Mouse (Mus musculus) lung, embryonic 15.5 days (tissue): ENCODE measurements around the gene Rdm1. TPM values are rescaled to one million over a fixed set of nuclear protein-coding genes. Genes with fewer than 3 reads are reported as not detected.
A peak's percentile ranks its signal among the peaks of the same experiment; 100 is the strongest.
"Not testable (repeated sequence)": the region's sequence is repeated elsewhere in the genome, so short reads cannot be mapped to it uniquely, and the experiment has no call there.

Experiments used
- ATAC-seq: fragments of 200-750 bp; cut with Nextera tagmentation; 2 replicates; pipeline ENCODE4 v1.8.0; 2017; ENCODE audit warnings: moderate number of reproducible peaks, borderline replicate concordance; ENCODE audit not compliant: low FRiP score, low TSS enrichment; ENCODE audit errors: extremely low read depth
- H3K27ac ChIP-seq: fragments of 300-500 bp; sonication (generic); 2 replicates; pipeline ENCODE4 v1.5.1; 2015; ENCODE audit warnings: moderate library complexity, mild to moderate bottlenecking, inconsistent platforms
- H3K27me3 ChIP-seq: fragments of 300-500 bp; sonication (generic); 2 replicates; pipeline ENCODE4 v1.6.1; 2015; ENCODE audit warnings: inconsistent platforms
- H3K36me3 ChIP-seq: fragments of 300-500 bp; sonication (generic); 2 replicates; pipeline ENCODE4 v1.6.1; 2015; ENCODE audit warnings: inconsistent platforms
- H3K4me1 ChIP-seq: fragments of 300-500 bp; sonication (generic); 2 replicates; pipeline ENCODE4 v1.6.1; 2015; ENCODE audit warnings: inconsistent platforms
- H3K4me2 ChIP-seq: fragments of 300-500 bp; sonication (generic); 2 replicates; pipeline ENCODE4 v1.6.1; 2015; ENCODE audit warnings: inconsistent platforms, mild to moderate bottlenecking, moderate library complexity
- H3K4me3 ChIP-seq: fragments of 300-500 bp; sonication (generic); 2 replicates; pipeline ENCODE4 v1.5.1; 2015; ENCODE audit warnings: mild to moderate bottlenecking, inconsistent platforms
- H3K9ac ChIP-seq: fragments of 300-500 bp; sonication (generic); 2 replicates; pipeline ENCODE4 v1.6.1; 2015; ENCODE audit warnings: inconsistent platforms
- H3K9me3 ChIP-seq: fragments of 300-500 bp; sonication (generic); 2 replicates; pipeline ENCODE4 v1.6.1; 2016; ENCODE audit warnings: inconsistent platforms
- WGBS: fragments of 180-500 bp; shearing (Covaris S2); methylation state at CpG from one replicate; pipeline ENCODE4 v1.1.7; 2015; 5-methylcytosine and 5-hydroxymethylcytosine counted together
- polyA plus RNA-seq: library from polyadenylated mRNA; unstranded; fragments of >200 nt; fragmentation: Nextera tagmentation; extraction: Ambion mirVana; gene quantifications from 2 replicates; pipeline ENCODE4 v1.2.1, GENCODE M21; 2015

Rdm1 gene
- polyA plus RNA-seq, 1 experiment from 2014 or later, result 49.8 TPM

DNA sequence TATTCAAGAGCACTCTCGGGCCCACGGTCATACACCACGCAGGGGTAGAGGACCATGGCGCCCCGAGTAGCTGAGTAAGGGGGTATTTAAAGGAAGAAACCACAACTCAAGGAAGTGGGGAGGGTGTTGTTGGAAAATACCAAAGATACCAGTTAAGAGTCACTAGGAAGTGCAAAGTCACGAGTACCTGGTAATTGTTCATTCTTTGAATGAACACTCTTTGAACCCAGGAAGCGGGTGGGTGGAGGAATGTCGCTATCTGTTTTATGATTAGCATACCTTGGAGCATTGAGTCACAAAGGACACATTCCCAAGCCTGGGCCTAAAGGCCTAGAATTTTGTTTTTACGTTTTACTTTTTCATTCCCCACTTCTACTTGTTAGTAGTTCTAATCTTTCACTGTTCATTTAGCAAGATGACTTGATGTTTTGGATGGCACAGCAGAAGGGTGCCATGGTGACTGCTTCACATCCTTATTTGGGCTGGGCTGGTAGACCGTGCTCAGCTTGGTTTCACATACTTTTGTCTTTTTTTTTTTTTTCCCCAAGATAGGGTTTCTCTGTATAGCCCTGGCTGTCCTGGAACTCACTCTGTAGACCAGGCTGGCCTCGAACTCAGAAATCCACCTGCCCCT lies 6.9 kb upstream of the Rdm1 start:
- H3K4me3 ChIP-seq, H3K27ac ChIP-seq, H3K36me3 ChIP-seq, H3K9me3 ChIP-seq, H3K27me3 ChIP-seq, H3K4me2 ChIP-seq, ATAC-seq, H3K9ac ChIP-seq: not testable (repeated sequence)
- WGBS, result 78% methylated on average over 11 of the region's 11 CpGs
- H3K4me1 ChIP-seq, result peaks cover 15% of the 10 kb centered on the region

DNA sequence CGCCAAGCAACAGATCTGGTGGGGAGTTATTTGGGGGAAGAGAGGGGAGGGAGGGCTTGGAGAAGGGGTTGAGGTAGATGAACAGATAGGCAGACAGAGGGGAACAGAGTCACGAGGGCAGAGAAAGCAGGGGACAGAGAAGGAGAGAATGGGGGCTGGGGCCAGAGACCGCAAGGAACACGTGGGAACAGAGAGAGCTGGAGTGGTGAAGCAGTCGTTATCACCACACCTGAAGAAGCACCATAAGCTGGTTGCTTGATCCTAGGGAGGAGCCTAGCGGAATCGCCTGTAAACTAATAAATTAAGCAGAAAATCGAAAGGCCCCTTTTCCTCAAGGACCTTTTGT lies 373 bp upstream of the Rdm1 start:
- 2% methylated on average over 8 of the region's 8 CpGs for WGBS
- Histone ChIP-seq H3K9ac (peak overlapping the region; percentile 61), H3K4me3 (peak overlapping the region; percentile 50), H3K9me3 (no peaks in the 10 kb centered on the region), H3K4me1 (peaks cover 14% of the 10 kb centered on the region), H3K27ac (peak overlapping the region; percentile 100), H3K36me3 (no peaks in the 10 kb centered on the region), H3K4me2 (peak overlapping the region; percentile 87), H3K27me3 (no peaks in the 10 kb centered on the region)
- ATAC-seq, result no peak

DNA sequence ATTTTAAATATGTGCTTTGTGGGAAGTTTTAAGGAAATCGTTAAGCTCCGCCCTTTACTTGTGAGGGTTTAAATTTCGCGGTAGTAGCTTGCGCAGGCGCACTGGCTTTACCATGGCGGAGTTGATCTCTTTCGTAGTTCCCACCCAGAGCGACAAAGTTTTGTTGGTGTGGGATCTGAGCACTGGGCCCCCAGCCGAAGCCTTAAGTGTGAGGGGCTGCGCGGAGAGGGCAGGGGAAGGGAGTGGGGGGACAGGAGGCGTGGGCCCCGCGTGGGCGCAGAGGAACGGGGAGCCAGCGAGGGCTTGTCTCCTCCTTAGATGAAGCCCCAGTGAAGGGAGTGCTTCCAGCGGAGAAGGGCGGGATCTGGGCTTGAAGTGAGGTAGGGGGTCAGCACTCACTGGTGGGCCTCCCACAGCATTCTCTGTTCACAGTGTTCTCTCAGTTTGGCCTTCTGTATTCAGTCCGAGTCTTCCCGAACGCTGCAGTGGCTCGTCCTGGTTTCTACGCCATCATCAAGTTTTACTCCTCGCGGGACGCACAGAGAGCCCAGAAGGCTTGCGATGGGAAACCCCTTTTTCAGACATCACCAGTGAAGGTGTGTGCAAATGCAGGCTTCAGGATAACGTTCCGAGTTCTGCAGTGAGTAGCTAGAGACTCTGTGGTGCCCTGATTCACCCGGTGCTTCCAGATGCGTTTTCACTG lies 1.0 kb downstream of the Rdm1 start:
- H3K9me3 ChIP-seq, result no peaks in the 10 kb centered on the region
- WGBS, result under 1% methylated on average over 33 of the region's 33 CpGs
- peaks cover 2% of the 10 kb centered on the region; the same call in 1 of the 2 replicates for H3K36me3 ChIP-seq
- H3K4me3 ChIP-seq, result peak overlapping the region; percentile 56
- peak overlapping the region; percentile 71 for H3K9ac ChIP-seq
- peaks cover 14% of the 10 kb centered on the region for H3K4me1 ChIP-seq
- H3K27ac ChIP-seq, result peak overlapping the region; percentile 100
- peak; percentile 63 for ATAC-seq
- H3K4me2 ChIP-seq, result peak overlapping the region; percentile 87
- H3K27me3 ChIP-seq, result no peaks in the 10 kb centered on the region

DNA sequence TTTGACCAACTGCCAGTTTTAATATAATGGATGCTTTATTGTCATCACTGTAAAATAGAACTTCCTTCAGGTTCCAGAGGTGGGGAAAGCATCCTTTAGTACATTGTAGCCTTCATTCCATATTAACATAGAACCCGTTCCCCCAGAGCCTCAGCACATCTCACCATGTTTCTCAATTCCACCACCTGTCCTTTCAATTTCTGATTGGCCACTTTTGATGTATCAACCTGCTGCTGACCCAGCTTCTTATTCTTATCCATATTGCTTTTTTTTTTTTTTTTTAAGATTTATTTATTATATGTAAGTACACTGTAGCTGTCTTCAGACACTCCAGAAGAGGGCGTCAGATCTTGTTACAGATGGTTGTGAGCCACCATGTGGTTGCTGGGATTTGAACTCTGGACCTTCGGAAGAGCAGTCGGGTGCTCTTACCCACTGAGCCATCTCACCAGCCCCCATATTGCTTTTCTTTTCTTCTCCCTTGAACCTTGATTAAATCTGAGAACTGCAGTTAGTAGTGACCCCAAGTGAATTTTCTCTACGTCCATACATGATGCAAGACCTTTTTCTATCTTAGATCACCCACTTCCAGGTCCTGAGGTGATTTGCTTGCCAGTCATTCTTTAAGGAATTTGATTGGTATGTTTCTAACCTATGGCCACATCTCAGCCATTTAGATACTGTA lies 1.9 kb downstream of the Rdm1 start:
- WGBS, result 58% methylated on average over 4 of the region's 5 CpGs
- not testable (repeated sequence) for H3K27me3 ChIP-seq, H3K36me3 ChIP-seq, H3K9me3 ChIP-seq, ATAC-seq
- peak overlapping the region; percentile 87 for H3K4me2 ChIP-seq
- H3K27ac ChIP-seq, result 0 out of 2 replicates have a peak overlapping the region, but pooled peaks have one; percentile 24
- peak overlapping the region; percentile 71; the same call in 1 of the 2 replicates for H3K9ac ChIP-seq
- peaks cover 14% of the 10 kb centered on the region for H3K4me1 ChIP-seq
- peak overlapping the region; percentile 56 for H3K4me3 ChIP-seq

DNA sequence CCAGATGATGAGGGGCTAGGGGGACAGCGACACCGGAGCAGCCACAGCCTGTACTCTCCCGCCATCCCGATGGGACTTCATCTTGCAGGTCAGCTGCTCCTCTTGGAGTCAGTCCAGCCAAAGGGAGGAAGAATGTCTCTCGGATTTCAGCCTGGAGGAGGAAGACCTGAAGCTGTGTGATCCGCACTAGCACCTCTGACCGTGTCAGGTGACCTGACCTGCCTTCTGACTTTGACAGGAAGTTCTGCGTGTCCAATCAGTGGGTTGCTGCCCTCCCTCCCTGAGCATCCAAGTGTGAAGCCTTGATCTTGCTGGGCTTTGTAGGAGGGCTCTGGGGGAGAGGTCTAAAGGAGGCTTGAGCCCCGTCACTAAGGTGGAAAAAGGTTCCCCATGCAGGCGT lies 8.7 kb downstream of the Rdm1 start:
- no peak overlapping the region for H3K9ac ChIP-seq
- H3K9me3 ChIP-seq, result no peaks in the 10 kb centered on the region
- H3K27ac ChIP-seq, result no peak overlapping the region
- peaks cover 9% of the 10 kb centered on the region; the same call in 1 of the 2 replicates for H3K36me3 ChIP-seq
- ATAC-seq, result no peak
- H3K4me3 ChIP-seq, result no peak overlapping the region
- H3K4me2 ChIP-seq, result no peak overlapping the region
- 69% methylated on average over 10 of the region's 10 CpGs for WGBS
- H3K27me3 ChIP-seq, result no peaks in the 10 kb centered on the region
- no peaks in the 10 kb centered on the region for H3K4me1 ChIP-seq

DNA sequence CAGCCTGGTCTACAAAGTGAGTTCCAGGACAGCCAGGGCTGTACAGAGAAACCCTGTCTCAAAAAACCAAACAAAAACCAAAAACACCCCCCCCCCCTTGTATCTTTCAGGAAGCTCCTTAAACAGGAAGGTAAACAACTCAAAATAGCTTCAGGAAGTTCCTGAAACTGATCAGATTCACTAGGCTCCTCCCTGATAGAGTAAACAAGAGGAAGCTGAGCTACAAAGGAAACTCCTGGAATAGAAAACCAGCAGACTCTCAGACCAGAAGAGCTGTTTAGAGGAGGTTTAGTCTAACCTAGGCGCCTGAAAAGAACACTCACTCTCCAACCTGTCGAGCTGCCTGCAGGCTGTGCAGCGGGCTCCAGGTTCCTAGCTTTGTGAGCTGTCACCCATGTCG lies 12.8 kb downstream of the Rdm1 start:
- no peak overlapping the region for H3K27ac ChIP-seq
- WGBS, result 91% methylated on average over 4 of the region's 4 CpGs
- H3K9ac ChIP-seq, result no peak overlapping the region
- H3K9me3 ChIP-seq, result no peaks in the 10 kb centered on the region
- H3K4me2 ChIP-seq, result no peak overlapping the region
- H3K4me3 ChIP-seq, result no peak overlapping the region
- ATAC-seq, result no peak
- H3K4me1 ChIP-seq, result peaks cover 15% of the 10 kb centered on the region
- no peaks in the 10 kb centered on the region for H3K27me3 ChIP-seq
- 0 out of 2 replicates have a peak, but pooled peaks cover 2% of the 10 kb centered on the region for H3K36me3 ChIP-seq

DNA sequence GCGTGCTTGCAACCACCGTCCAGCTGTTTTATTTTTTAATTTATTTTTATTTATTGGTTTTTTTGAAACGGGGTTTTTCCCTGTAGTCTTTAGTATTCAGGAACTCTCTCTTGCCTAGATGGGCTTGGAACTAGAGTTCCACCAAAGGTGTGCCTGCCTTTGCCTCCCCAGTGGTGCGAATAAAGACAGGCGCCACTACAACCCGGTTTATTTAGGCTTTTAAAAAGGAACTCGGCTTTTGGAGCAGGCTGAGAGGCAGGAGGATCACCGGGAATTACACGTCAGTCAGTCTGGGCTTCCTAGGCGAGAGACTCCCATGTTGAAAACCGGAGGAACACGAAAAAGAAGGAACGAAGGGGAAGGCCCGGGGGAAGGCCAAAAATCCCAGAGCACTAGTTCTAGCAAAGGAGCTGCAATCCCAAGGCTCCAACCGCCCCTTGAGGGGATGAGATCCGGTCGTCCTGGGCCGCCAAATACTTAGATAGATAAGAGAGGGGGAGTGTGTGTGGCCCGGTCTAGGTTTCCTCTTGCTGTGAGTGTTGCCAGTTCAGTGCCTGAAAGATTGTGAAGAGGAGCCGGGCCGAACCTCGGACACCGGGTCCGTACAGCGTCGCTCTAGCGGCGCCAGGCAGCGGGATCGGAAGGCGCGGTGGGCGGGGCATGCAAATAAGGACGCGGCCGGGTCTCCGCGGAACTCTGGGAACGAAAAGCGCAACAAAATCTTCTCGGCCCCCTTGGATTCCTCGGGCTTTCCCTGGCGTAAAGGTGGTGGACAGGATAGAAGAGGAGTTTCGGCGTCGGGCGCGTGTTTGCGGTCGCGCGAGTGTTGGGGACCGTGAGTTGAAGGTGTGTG lies 14.1 kb downstream of the Rdm1 start:
- peak overlapping the region; percentile 44 for H3K9ac ChIP-seq
- H3K4me1 ChIP-seq, result peaks cover 15% of the 10 kb centered on the region
- not testable (repeated sequence) for H3K36me3 ChIP-seq, H3K27me3 ChIP-seq, H3K9me3 ChIP-seq
- ATAC-seq, result peak; percentile 70
- peak overlapping the region; percentile 59 for H3K4me2 ChIP-seq
- peak overlapping the region; percentile 42 for H3K4me3 ChIP-seq
- peak overlapping the region; percentile 84 for H3K27ac ChIP-seq
- 4% methylated on average over 52 of the region's 53 CpGs for WGBS

DNA sequence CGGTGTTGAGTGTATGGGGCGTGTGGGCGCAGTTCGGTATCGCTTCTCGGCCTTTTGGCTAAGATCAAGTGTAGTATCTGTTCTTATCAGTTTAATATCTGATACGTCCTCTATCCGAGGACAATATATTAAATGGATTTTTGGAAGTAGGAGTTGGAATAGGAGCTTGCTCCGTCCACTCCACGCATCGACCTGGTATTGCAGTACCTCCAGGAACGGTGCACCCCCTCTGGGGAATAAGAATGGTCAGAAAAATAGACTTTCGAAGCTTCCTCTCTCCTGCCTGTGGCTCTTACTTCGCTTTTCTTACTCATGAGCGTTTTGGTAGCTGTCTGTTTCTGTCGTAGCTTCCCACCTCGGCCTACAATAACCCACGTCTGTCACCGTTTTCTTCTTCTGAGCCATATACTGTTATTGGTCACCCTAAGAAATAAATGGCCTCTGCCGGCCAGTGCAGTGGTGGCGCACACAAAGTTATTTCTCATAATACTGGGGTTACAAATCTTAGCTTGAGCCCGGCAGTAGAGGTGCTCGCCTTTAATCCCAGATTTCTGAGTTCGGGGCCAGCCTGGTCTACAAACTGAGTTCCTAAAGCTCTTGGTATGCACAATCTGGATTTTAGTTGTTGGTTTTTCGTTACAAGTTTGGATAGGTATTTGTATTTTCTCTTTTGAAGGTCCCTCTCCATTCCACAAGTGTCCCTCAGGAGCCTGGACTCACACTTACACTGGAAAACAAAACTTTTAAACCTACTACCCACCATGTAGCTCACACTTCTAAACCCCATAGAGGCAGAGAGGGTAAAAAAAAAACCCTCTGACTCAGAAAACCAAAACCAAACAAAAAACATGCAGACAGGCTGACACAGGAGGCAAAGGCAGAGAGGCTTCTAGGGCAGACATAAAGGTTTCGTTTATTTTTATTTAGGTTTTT lies 15.0 kb downstream of the Rdm1 start:
- H3K36me3 ChIP-seq, H3K27me3 ChIP-seq, H3K9ac ChIP-seq, H3K9me3 ChIP-seq: not testable (repeated sequence)
- peak overlapping the region; percentile 59; the same call in 1 of the 2 replicates for H3K4me2 ChIP-seq
- peak overlapping the region; percentile 84 for H3K27ac ChIP-seq
- H3K4me3 ChIP-seq, result peak overlapping the region; percentile 42; the same call in 1 of the 2 replicates
- peak; percentile 87 for ATAC-seq
- 5% methylated on average over 13 of the region's 26 CpGs for WGBS
- peaks cover 20% of the 10 kb centered on the region for H3K4me1 ChIP-seq

DNA sequence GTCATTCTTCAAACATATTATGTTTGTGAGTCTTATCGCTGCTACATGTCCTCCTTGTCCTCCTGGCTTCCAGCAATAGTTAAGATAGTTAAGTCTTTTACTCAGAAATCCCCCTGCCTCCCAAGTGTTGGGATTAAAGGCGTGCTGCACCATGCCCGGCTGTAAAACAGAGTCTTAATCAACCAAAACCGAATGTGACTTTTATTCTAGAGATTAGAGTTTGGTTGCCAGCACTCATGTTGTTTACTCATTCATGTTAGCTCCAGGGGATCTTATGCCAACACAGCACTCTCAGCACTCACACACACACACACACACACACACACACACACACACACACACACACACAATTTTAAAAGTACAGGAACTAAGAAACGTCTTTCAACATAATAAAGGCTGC lies 15.9 kb downstream of the Rdm1 start:
- no peak for ATAC-seq

DNA sequence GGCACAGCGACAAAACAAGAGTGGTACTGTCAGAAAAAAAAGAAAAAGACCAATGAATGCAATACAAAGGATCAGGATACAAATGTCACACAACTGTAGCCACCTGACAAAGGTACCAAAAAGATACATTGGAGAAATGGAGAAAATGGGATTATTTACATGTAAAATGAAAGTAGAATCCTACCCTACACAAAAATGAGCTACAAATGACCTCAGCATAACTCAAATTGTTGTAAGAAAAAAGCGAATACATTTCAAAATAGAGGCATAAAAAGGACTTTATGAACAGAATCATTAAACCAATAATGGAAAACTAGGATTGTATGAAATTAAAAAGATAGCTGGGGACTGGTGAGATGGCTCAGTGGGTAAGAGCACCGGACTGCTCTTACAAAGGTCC lies 17.6 kb downstream of the Rdm1 start:
- H3K27me3 ChIP-seq, result no peaks in the 10 kb centered on the region
- H3K9ac ChIP-seq, result no peak overlapping the region
- 53% methylated on average over 3 of the region's 3 CpGs for WGBS
- no peaks in the 10 kb centered on the region for H3K36me3 ChIP-seq
- H3K4me3 ChIP-seq, result no peak overlapping the region
- peaks cover 20% of the 10 kb centered on the region for H3K4me1 ChIP-seq
- H3K9me3 ChIP-seq, result no peaks in the 10 kb centered on the region
- H3K4me2 ChIP-seq, result no peak overlapping the region
- H3K27ac ChIP-seq, result no peak overlapping the region
- ATAC-seq, result no peak

More for the DNA sequence above, 15.9 kb downstream of the Rdm1 start:
- no peaks in the 10 kb centered on the region for H3K9me3 ChIP-seq
- peaks cover 20% of the 10 kb centered on the region for H3K4me1 ChIP-seq
- H3K4me2 ChIP-seq, result no peak overlapping the region
- WGBS, result 43% methylated on average over 5 of the region's 5 CpGs
- H3K9ac ChIP-seq, result no peak overlapping the region
- H3K27ac ChIP-seq, result no peak overlapping the region
- no peak overlapping the region for H3K4me3 ChIP-seq
- no peaks in the 10 kb centered on the region for H3K36me3 ChIP-seq
- no peaks in the 10 kb centered on the region for H3K27me3 ChIP-seq

DNA sequence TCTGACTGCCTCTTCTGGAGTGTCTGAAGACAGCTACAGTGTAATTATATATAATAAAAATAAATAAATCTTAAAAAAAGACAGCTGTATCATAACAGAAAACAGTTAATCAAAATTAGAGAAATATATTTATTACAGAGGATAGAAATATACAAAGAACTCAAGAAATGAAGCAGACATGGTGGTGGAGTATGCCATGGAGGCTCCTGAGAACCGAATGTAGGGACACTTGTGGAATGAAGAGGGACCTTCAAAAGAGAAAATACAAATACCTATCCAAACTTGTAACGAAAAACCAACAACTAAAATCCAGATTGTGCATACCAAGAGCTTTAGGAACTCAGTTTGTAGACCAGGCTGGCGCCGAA lies 18.0 kb downstream of the Rdm1 start:
- not testable (repeated sequence) for H3K27me3 ChIP-seq, H3K9me3 ChIP-seq, ATAC-seq, H3K36me3 ChIP-seq, H3K4me2 ChIP-seq, H3K9ac ChIP-seq, H3K4me3 ChIP-seq
- H3K4me1 ChIP-seq, result peaks cover 20% of the 10 kb centered on the region
- 0% methylated on average over 4 of the region's 4 CpGs for WGBS
- peak overlapping the region; percentile 50 for H3K27ac ChIP-seq
